Mouse (Mus musculus) cerebral cortex, adult 2 months (tissue): ENCODE results near the gene Dlg1.

ENCODE experiments used
- WGBS: fragments of 180-500 bp; shearing (Covaris S2); methylation state at CpG from one replicate; pipeline ENCODE4 v1.1.7; 2018; 5-methylcytosine and 5-hydroxymethylcytosine counted together

The Dlg1 gene

GRCm38 (mm10) chr16:31863920-31864319 lies 200.7 kb downstream of the Dlg1 start:
- 78% methylated on average over 5 of the region's 5 CpGs for WGBS

- 33% methylated on average over 3 of the region's 3 CpGs for WGBS
Measured at GRCm38 (mm10) chr16:31865242-31865641, 202.0 kb downstream of the Dlg1 start.

- WGBS: 48% methylated on average over 3 of the region's 3 CpGs
Measured at GRCm38 (mm10) chr16:31866911-31867310, 203.7 kb downstream of the Dlg1 start.

GRCm38 (mm10) chr16:31867736-31868135 lies 204.5 kb downstream of the Dlg1 start:
- WGBS: 55% methylated on average over 4 of the region's 4 CpGs

- WGBS: 76% methylated on average over 8 of the region's 8 CpGs
Measured at GRCm38 (mm10) chr16:31873721-31874120, 210.5 kb downstream of the Dlg1 start.

GRCm38 (mm10) chr16:31875391-31875790 lies 212.1 kb downstream of the Dlg1 start:
- 79% methylated on average over 4 of the region's 4 CpGs for WGBS

- WGBS: 41% methylated on average over 10 of the region's 10 CpGs
Measured at GRCm38 (mm10) chr16:31876386-31876785, 213.1 kb downstream of the Dlg1 start.

GRCm38 (mm10) chr16:31878052-31878451 lies 214.8 kb downstream of the Dlg1 start:
- 63% methylated on average over 6 of the region's 6 CpGs for WGBS

GRCm38 (mm10) chr16:31878573-31879257 lies 215.5 kb downstream of the Dlg1 start, which contains the start of gene Meltf:
Meltf (plus strand) TSS chr16:31878810.
- 35% methylated on average over 21 of the region's 21 CpGs for WGBS

- WGBS: 77% methylated on average over 8 of the region's 8 CpGs
Measured at GRCm38 (mm10) chr16:31880146-31880840, 217.1 kb downstream of the Dlg1 start.

GRCm38 (mm10) chr16:31882381-31882908 lies 219.2 kb downstream of the Dlg1 start:
- 82% methylated on average over 9 of the region's 9 CpGs for WGBS

- WGBS: 62% methylated on average over 14 of the region's 14 CpGs
Measured at GRCm38 (mm10) chr16:31883302-31883701, 220.1 kb downstream of the Dlg1 start.

GRCm38 (mm10) chr16:31883902-31884301 lies 220.7 kb downstream of the Dlg1 start:
- WGBS: 51% methylated on average over 6 of the region's 6 CpGs

- 85% methylated on average over 7 of the region's 7 CpGs for WGBS
Measured at GRCm38 (mm10) chr16:31890907-31891306, 227.7 kb downstream of the Dlg1 start.

GRCm38 (mm10) chr16:31893396-31894141 lies 230.3 kb downstream of the Dlg1 start:
- 81% methylated on average over 5 of the region's 5 CpGs for WGBS

- 17% methylated on average over 29 of the region's 29 CpGs for WGBS
Measured at GRCm38 (mm10) chr16:31896971-31897774, 233.9 kb downstream of the Dlg1 start.

GRCm38 (mm10) chr16:31898546-31899326 lies 235.5 kb downstream of the Dlg1 start:
- 30% methylated on average over 18 of the region's 18 CpGs for WGBS

GRCm38 (mm10) chr16:31901886-31902285 lies 238.6 kb downstream of the Dlg1 start:
- 85% methylated on average over 1 of the region's 1 CpGs for WGBS

GRCm38 (mm10) chr16:31903239-31903638 lies 240.0 kb downstream of the Dlg1 start:
- 58% methylated on average over 8 of the region's 8 CpGs for WGBS

- WGBS: 58% methylated on average over 4 of the region's 4 CpGs
Measured at GRCm38 (mm10) chr16:31905331-31905730, 242.1 kb downstream of the Dlg1 start.
